ENCODE assay signal across 16 mouse cellular contexts in genomic region chr6:77838653-77839052, GRCm38 (mm10).
DNase-seq lines count a peak whose midpoint lies in the region; ATAC-seq lines count a peak whose summit lies in the region.
"Had no signal": no experiment of that assay in that cellular context is flagged by ENCODE, and none has a peak within 500 bp of the region (broad histone marks: within the 10 kb centered on the region; RNA-seq: fewer than 3 reads in every experiment).

No protein-coding gene starts in this region.

- peak; percentile 41 for DNase-seq in embryonic facial prominence, embryonic 11.5 days (ENCODE audit: low spot score)
- no peak for DNase-seq in embryonic facial prominence, embryonic 10.5 days (ENCODE audit: low spot score)
- peak; percentile 19 for DNase-seq in midbrain, embryonic 11.5 days (ENCODE audit: low spot score, missing footprints)
- DNase-seq in frontal cortex, postnatal 10 days (ENCODE audit: low spot score in 2 of 2), result no peak
- no peak for DNase-seq in gastrocnemius, adult 18-20 months (ENCODE audit: low spot score)
- DNase-seq: gastrocnemius, postnatal 14 days; kidney, adult 9 months; kidney, postnatal 4 days; liver, embryonic 13.5 days; right cerebral cortex, postnatal 14 days had no signal

- H3K36me3 ChIP-seq in embryonic facial prominence, embryonic 11.5 days (replicated peaks; ENCODE audit: control insufficient read depth, insufficient read depth, low read depth, low read length), result no peaks in the 10 kb centered on the region
- H3K36me3 ChIP-seq in embryonic facial prominence, embryonic 10.5 days (replicated peaks), result no peaks in the 10 kb centered on the region
- H3K36me3 ChIP-seq in midbrain, embryonic 11.5 days (ENCODE audit: control insufficient read depth, insufficient read depth, low read length), result no peaks in the 10 kb centered on the region
- H3K36me3 ChIP-seq in midbrain, embryonic 16.5 days (ENCODE audit: control insufficient read depth, insufficient read depth, low read length), result no peaks in the 10 kb centered on the region
- no peaks in the 10 kb centered on the region for H3K36me3 ChIP-seq in forebrain, embryonic 15.5 days
- H3K36me3 ChIP-seq in neural tube, embryonic 14.5 days (ENCODE audit: control insufficient read depth, insufficient read depth, low read length), result no peaks in the 10 kb centered on the region
- H3K36me3 ChIP-seq: liver, embryonic 13.5 days; lung, embryonic 15.5 days had no signal

- no peak overlapping the region for H3K9ac ChIP-seq in embryonic facial prominence, embryonic 11.5 days (replicated peaks; ENCODE audit: low read length)
- H3K9ac ChIP-seq in midbrain, embryonic 11.5 days (ENCODE audit: low read length), result no peak overlapping the region
- H3K9ac ChIP-seq in midbrain, embryonic 16.5 days (ENCODE audit: low read depth, low read length), result no peak overlapping the region
- H3K9ac ChIP-seq in forebrain, embryonic 15.5 days (replicated peaks), result no peak overlapping the region
- H3K9ac ChIP-seq in neural tube, embryonic 14.5 days (replicated peaks; ENCODE audit: low read depth, low read length), result no peak overlapping the region
- H3K9ac ChIP-seq: liver, embryonic 13.5 days; lung, embryonic 15.5 days had no signal

- no peaks in the 10 kb centered on the region for H3K4me1 ChIP-seq in embryonic facial prominence, embryonic 11.5 days (ENCODE audit: control insufficient read depth, insufficient read depth, low read length)
- no peaks in the 10 kb centered on the region for H3K4me1 ChIP-seq in embryonic facial prominence, embryonic 10.5 days
- no peaks in the 10 kb centered on the region for H3K4me1 ChIP-seq in midbrain, embryonic 11.5 days (ENCODE audit: control insufficient read depth, insufficient read depth, low read length)
- H3K4me1 ChIP-seq in midbrain, embryonic 16.5 days (ENCODE audit: control insufficient read depth, insufficient read depth, low read length), result no peaks in the 10 kb centered on the region; the same call in 1 of the 2 replicates
- peaks cover 9% of the 10 kb centered on the region for H3K4me1 ChIP-seq in forebrain, embryonic 15.5 days
- no peaks in the 10 kb centered on the region for H3K4me1 ChIP-seq in neural tube, embryonic 14.5 days (ENCODE audit: control insufficient read depth, insufficient read depth, low read length)
- H3K4me1 ChIP-seq: liver, embryonic 13.5 days; lung, embryonic 15.5 days had no signal

- no peaks in the 10 kb centered on the region for H3K9me3 ChIP-seq in embryonic facial prominence, embryonic 11.5 days (replicated peaks; ENCODE audit: control insufficient read depth, low read length)
- no peaks in the 10 kb centered on the region for H3K9me3 ChIP-seq in embryonic facial prominence, embryonic 10.5 days
- H3K9me3 ChIP-seq in midbrain, embryonic 11.5 days (ENCODE audit: control insufficient read depth, low read length), result no peaks in the 10 kb centered on the region
- H3K9me3 ChIP-seq in midbrain, embryonic 16.5 days (replicated peaks; ENCODE audit: control insufficient read depth, low read length, poor library complexity, severe bottlenecking), result no peaks in the 10 kb centered on the region
- H3K9me3 ChIP-seq in forebrain, embryonic 15.5 days, result no peaks in the 10 kb centered on the region
- H3K9me3 ChIP-seq in neural tube, embryonic 14.5 days (ENCODE audit: control insufficient read depth, low read length), result no peaks in the 10 kb centered on the region
- H3K9me3 ChIP-seq: liver, embryonic 13.5 days; lung, embryonic 15.5 days had no signal

- no peak for ATAC-seq in embryonic facial prominence, embryonic 11.5 days (replicated peaks; ENCODE audit: insufficient number of reproducible peaks, low FRiP score, low TSS enrichment, low read depth)
- ATAC-seq in midbrain, embryonic 11.5 days (ENCODE audit: low FRiP score), result no peak
- no peak for ATAC-seq in midbrain, embryonic 16.5 days
- peak; percentile 88 for ATAC-seq in forebrain, embryonic 15.5 days (replicated peaks)
- peak; percentile 83 for ATAC-seq in neural tube, embryonic 14.5 days (ENCODE audit: low read depth)
- ATAC-seq: activated CD4-positive, CD25-positive, alpha-beta regulatory T cell, adult 4 months; inflammation-experienced regulatory T-cells, adult 6 months had no signal

- no peak overlapping the region for H3K27ac ChIP-seq in embryonic facial prominence, embryonic 11.5 days (replicated peaks; ENCODE audit: low read depth, low read length)
- no peak overlapping the region for H3K27ac ChIP-seq in embryonic facial prominence, embryonic 10.5 days (replicated peaks)
- H3K27ac ChIP-seq in midbrain, embryonic 11.5 days (ENCODE audit: low read depth, low read length), result no peak overlapping the region
- H3K27ac ChIP-seq in midbrain, embryonic 16.5 days (ENCODE audit: low read length), result no peak overlapping the region
- no peak overlapping the region; the same call in 1 of the 2 replicates for H3K27ac ChIP-seq in forebrain, embryonic 15.5 days (replicated peaks)
- no peak overlapping the region for H3K27ac ChIP-seq in neural tube, embryonic 14.5 days (ENCODE audit: low read depth, low read length)
- H3K27ac ChIP-seq: liver, embryonic 13.5 days; lung, embryonic 15.5 days had no signal

- H3K27me3 ChIP-seq in embryonic facial prominence, embryonic 11.5 days (ENCODE audit: control insufficient read depth, insufficient read depth, low read length), result no peaks in the 10 kb centered on the region
- no peaks in the 10 kb centered on the region for H3K27me3 ChIP-seq in embryonic facial prominence, embryonic 10.5 days (replicated peaks; ENCODE audit: low read depth, poor library complexity, severe bottlenecking)
- H3K27me3 ChIP-seq in midbrain, embryonic 11.5 days (ENCODE audit: control insufficient read depth, insufficient read depth, low read length), result no peaks in the 10 kb centered on the region
- no peaks in the 10 kb centered on the region for H3K27me3 ChIP-seq in midbrain, embryonic 16.5 days (ENCODE audit: control insufficient read depth, insufficient read depth, low read depth, low read length)
- H3K27me3 ChIP-seq in forebrain, embryonic 15.5 days, result no peaks in the 10 kb centered on the region
- no peaks in the 10 kb centered on the region for H3K27me3 ChIP-seq in neural tube, embryonic 14.5 days (ENCODE audit: control insufficient read depth, insufficient read depth, low read length)
- H3K27me3 ChIP-seq: liver, embryonic 13.5 days; lung, embryonic 15.5 days had no signal

- H3K4me2 ChIP-seq in embryonic facial prominence, embryonic 11.5 days (ENCODE audit: low read depth, low read length), result no peak overlapping the region
- no peak overlapping the region for H3K4me2 ChIP-seq in midbrain, embryonic 11.5 days
- no peak overlapping the region for H3K4me2 ChIP-seq in midbrain, embryonic 16.5 days (ENCODE audit: low read length)
- H3K4me2 ChIP-seq in forebrain, embryonic 15.5 days (replicated peaks), result no peak overlapping the region
- H3K4me2 ChIP-seq in neural tube, embryonic 14.5 days (ENCODE audit: low read depth, low read length), result no peak overlapping the region
- H3K4me2 ChIP-seq: liver, embryonic 13.5 days; lung, embryonic 15.5 days had no signal

- no peak overlapping the region for H3K4me3 ChIP-seq in embryonic facial prominence, embryonic 11.5 days (ENCODE audit: low read depth, low read length)
- no peak overlapping the region for H3K4me3 ChIP-seq in embryonic facial prominence, embryonic 10.5 days
- no peak overlapping the region for H3K4me3 ChIP-seq in midbrain, embryonic 11.5 days (ENCODE audit: low read depth, low read length)
- H3K4me3 ChIP-seq in midbrain, embryonic 16.5 days (ENCODE audit: low read depth, low read length), result no peak overlapping the region
- H3K4me3 ChIP-seq in forebrain, embryonic 15.5 days, result no peak overlapping the region
- H3K4me3 ChIP-seq in neural tube, embryonic 14.5 days (ENCODE audit: low read depth, low read length), result no peak overlapping the region
- H3K4me3 ChIP-seq: liver, embryonic 13.5 days; lung, embryonic 15.5 days had no signal

Comparison
In these comparisons a context has a peak if more than half of its experiments do, and no peak if none do; other contexts are left out.
1. DNase-seq: peak in embryonic facial prominence, embryonic 11.5 days (single experiment) and midbrain, embryonic 11.5 days (single experiment); none in embryonic facial prominence, embryonic 10.5 days (single experiment), frontal cortex, postnatal 10 days (0 of 2) and gastrocnemius, adult 18-20 months (single experiment).
2. ATAC-seq: peak in forebrain, embryonic 15.5 days (single experiment) and neural tube, embryonic 14.5 days (single experiment); none in embryonic facial prominence, embryonic 11.5 days (single experiment), midbrain, embryonic 11.5 days (single experiment) and midbrain, embryonic 16.5 days (single experiment).